Mouse (Mus musculus) olfactory bulb, adult 2 months (tissue): ENCODE data around the gene Rnf8.

ENCODE experiments used
- CTCF ChIP-seq: fragments of 200-500 bp; IDR thresholded peaks from 2 replicates; pipeline ENCODE4 v1.5.1; 2012; ENCODE audit warnings: low read depth, mild to moderate bottlenecking, low read length, moderate library complexity; ENCODE audit not compliant: insufficient read depth
- POLR2A ChIP-seq: fragments of 200-500 bp; IDR thresholded peaks from 2 replicates; pipeline ENCODE4 v1.6.1; 2012; ENCODE audit warnings: mild to moderate bottlenecking, low read depth, low read length, moderate library complexity; ENCODE audit not compliant: insufficient read depth

DNA sequence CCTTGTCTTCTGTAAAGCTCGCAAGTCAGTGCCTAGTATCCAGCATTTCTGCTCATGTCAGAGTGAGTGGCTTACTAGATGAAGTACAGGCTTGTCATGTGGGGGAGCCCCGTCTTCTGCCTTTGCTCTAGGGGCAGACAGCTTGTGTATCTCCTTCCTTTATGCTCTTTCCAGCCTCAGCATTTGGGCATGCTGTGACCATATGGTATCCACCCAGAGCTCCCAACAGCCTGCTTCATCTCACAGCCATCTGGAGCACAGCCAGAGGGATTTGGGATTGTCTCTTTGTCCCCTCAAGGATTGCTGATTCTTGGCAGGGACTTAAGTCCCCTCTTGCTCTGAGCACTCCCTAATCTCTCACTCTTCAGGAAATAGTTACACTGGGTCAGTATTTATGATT, 65.6 kb downstream of the Rnf8 start:
- TF ChIP-seq CTCF (no peak), POLR2A (no peak)
